Comparison of ENCODE assay signal across 40 mouse cellular contexts in the genomic region with DNA sequence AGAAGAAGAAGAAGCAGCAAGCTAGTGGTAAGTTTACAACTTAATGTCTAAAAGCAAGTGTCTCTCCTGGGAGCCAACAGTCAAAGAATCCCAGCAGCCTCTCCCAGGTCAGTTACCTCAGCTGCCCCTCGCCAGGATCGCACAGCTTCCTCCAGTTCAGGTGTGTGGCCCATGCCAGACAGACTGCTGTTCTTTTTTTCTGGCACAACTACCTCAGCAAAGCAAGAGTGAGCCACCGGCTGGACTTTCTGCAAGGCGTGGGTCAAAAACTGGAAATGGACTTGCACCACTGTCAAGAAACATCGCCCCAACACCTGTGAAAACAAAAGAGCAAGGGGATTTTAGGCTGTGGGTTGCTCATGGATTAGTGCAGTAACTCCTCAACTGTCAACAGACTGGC. TPM values are rescaled to one million over a fixed set of nuclear protein-coding genes. Genes with fewer than 3 reads are reported as not detected.
"Had no signal": no experiment of that assay in that cellular context is flagged by ENCODE, and none has a peak within 500 bp of the region (broad histone marks: within the 10 kb centered on the region; RNA-seq: fewer than 3 reads in every experiment).

No protein-coding gene starts in this region.

- ATAC-seq: hindbrain, postnatal 0 days; intestine, embryonic 15.5 days; intestine, postnatal 0 days; liver, embryonic 12.5 days had no signal

- DNase-seq: gastrocnemius, postnatal 14 days; gastrocnemius, postnatal 36 days; heart, adult 2 months; heart, postnatal 14 days; heart, postnatal 36 days; kidney, adult 18-20 months; kidney, adult 8-10 months; kidney, postnatal 14 days; kidney, postnatal 36 days; layer of hippocampus, adult 9-11 months; layer of hippocampus, postnatal 36 days; left cerebral cortex, postnatal 4 days; lung, adult 18-20 months had no signal

- H3K4me3 ChIP-seq: heart, adult 2 months; heart, embryonic 13.5 days; heart, embryonic 15.5 days; hindbrain, embryonic 13.5 days; hindbrain, embryonic 15.5 days; intestine, embryonic 15.5 days; kidney, embryonic 15.5 days; limb, embryonic 13.5 days; limb, embryonic 15.5 days; liver, embryonic 12.5 days had no signal

- H3K27ac ChIP-seq: heart, adult 2 months; heart, embryonic 13.5 days; heart, embryonic 15.5 days; hindbrain, embryonic 13.5 days; hindbrain, embryonic 15.5 days; hindbrain, postnatal 0 days; intestine, embryonic 15.5 days; kidney, embryonic 15.5 days; kidney, postnatal 0 days; limb, embryonic 13.5 days; limb, embryonic 15.5 days; liver, embryonic 12.5 days; liver, embryonic 14.5 days had no signal

- H3K9ac ChIP-seq: heart, embryonic 13.5 days; heart, embryonic 15.5 days; hindbrain, embryonic 13.5 days; hindbrain, embryonic 15.5 days; intestine, embryonic 15.5 days; kidney, embryonic 15.5 days; limb, embryonic 13.5 days; limb, embryonic 15.5 days; liver, embryonic 12.5 days; liver, embryonic 14.5 days had no signal

- H3K9me3 ChIP-seq: heart, embryonic 13.5 days; heart, embryonic 15.5 days; hindbrain, embryonic 13.5 days; hindbrain, embryonic 15.5 days; intestine, embryonic 15.5 days; kidney, embryonic 15.5 days; limb, embryonic 13.5 days; limb, embryonic 15.5 days; liver, embryonic 12.5 days had no signal

- H3K4me2 ChIP-seq: heart, embryonic 11.5 days; heart, embryonic 13.5 days; heart, embryonic 15.5 days; hindbrain, embryonic 13.5 days; hindbrain, embryonic 15.5 days; intestine, embryonic 15.5 days; kidney, embryonic 15.5 days; limb, embryonic 13.5 days; limb, embryonic 15.5 days; liver, embryonic 12.5 days had no signal

- H3K27me3 ChIP-seq: heart, embryonic 13.5 days; heart, embryonic 15.5 days; hindbrain, embryonic 13.5 days; hindbrain, embryonic 15.5 days; intestine, embryonic 15.5 days; kidney, embryonic 15.5 days; limb, embryonic 13.5 days; limb, embryonic 15.5 days; liver, embryonic 12.5 days had no signal

RNA-seq across cellular contexts. Expression of a gene that starts 12.6 kb away (rescaled TPM):
- total RNA-seq: gastrocnemius, adult 18-20 months; gastrocnemius, postnatal 14 days; gastrocnemius, postnatal 36 days; heart, adult 2 months; heart, postnatal 14 days; heart, postnatal 36 days; hematopoietic stem cell, adult 5-6 weeks; hindbrain, postnatal 0 days; layer of hippocampus, adult 18-20 months; layer of hippocampus, adult 8-10 months; layer of hippocampus, postnatal 14 days; layer of hippocampus, postnatal 36 days; left cerebral cortex, adult 18-20 months; left cerebral cortex, adult 8-10 months; left cerebral cortex, postnatal 10 days; left cerebral cortex, postnatal 25 days; left cerebral cortex, postnatal 4 days had no signal
- polyA plus RNA-seq: gonadal fat pad, adult 2 months; heart, adult 2 months; heart, postnatal 0 days; hindbrain, embryonic 13.5 days; hindbrain, embryonic 15.5 days; hindbrain, postnatal 0 days; intestine, embryonic 15.5 days; intestine, postnatal 0 days; kidney, embryonic 15.5 days; large intestine, adult 2 months; limb, embryonic 11.5 days; limb, embryonic 15.5 days; liver, embryonic 12.5 days had no signal
